Mouse (Mus musculus): ENCODE measurements around the gene Slc4a1. TPM values are rescaled to one million over a fixed set of nuclear protein-coding genes. Genes with fewer than 3 reads are reported as not detected.
"Not testable (repeated sequence)": the region's sequence is repeated elsewhere in the genome, so short reads cannot be mapped to it uniquely, and the experiment has no call there.

Gene Slc4a1
- polyA plus RNA-seq (2015; fragmentation: Nextera tagmentation; extraction: Ambion mirVana): 2.5 and 3.5 TPM in 2 replicates

- 87% methylated on average over 8 of the region's 8 CpGs for WGBS
- not testable (repeated sequence) for ATAC-seq (ENCODE audit: low FRiP score); H3K9me3 ChIP-seq (replicated peaks)
Observed at GRCm38 (mm10) chr11:102366103-102366502, at the start of gene Slc4a1. Gene Slc4a1, minus strand, starts transcription at chr11:102366203.

GRCm38 (mm10) chr11:102415034-102415802 lies 49.2 kb upstream of the Slc4a1 start:
- Histone ChIP-seq H3K9ac (replicated peaks) (no peak overlapping the region), H3K27ac (replicated peaks) (no peak overlapping the region), H3K4me3 (replicated peaks) (no peak overlapping the region), H3K4me2 (no peak overlapping the region), H3K36me3 (no peaks in the 10 kb centered on the region), H3K9me3 (replicated peaks) (no peaks in the 10 kb centered on the region), H3K27me3 (replicated peaks) (no peaks in the 10 kb centered on the region), H3K4me1 (0 out of 2 replicates have a peak, but pooled peaks cover 3% of the 10 kb centered on the region)
- ATAC-seq (ENCODE audit: low FRiP score): no peak
- 78% methylated on average over 10 of the region's 10 CpGs for WGBS

More at GRCm38 (mm10) chr11:102366103-102366502, at the start of gene Slc4a1:
- not testable (repeated sequence) for H3K4me1 ChIP-seq; H3K27me3 ChIP-seq (replicated peaks); H3K9ac ChIP-seq (replicated peaks); H3K4me3 ChIP-seq (replicated peaks); H3K27ac ChIP-seq (replicated peaks); H3K36me3 ChIP-seq; H3K4me2 ChIP-seq

- Histone ChIP-seq H3K9ac (replicated peaks) (no peak overlapping the region), H3K27me3 (replicated peaks) (no peaks in the 10 kb centered on the region), H3K4me1 (peaks cover 17% of the 10 kb centered on the region), H3K4me3 (replicated peaks) (no peak overlapping the region), H3K36me3 (no peaks in the 10 kb centered on the region), H3K9me3 (replicated peaks) (no peaks in the 10 kb centered on the region), H3K27ac (replicated peaks) (no peak overlapping the region), H3K4me2 (no peak overlapping the region)
- WGBS: 61% methylated on average over 8 of the region's 8 CpGs
- no peak for ATAC-seq (ENCODE audit: low FRiP score)
Observed at GRCm38 (mm10) chr11:102413059-102413458, 47.1 kb upstream of the Slc4a1 start.

- Histone ChIP-seq H3K4me1 (peaks cover 23% of the 10 kb centered on the region), H3K4me2 (no peak overlapping the region), H3K4me3 (replicated peaks) (no peak overlapping the region), H3K27ac (replicated peaks) (no peak overlapping the region), H3K36me3 (no peaks in the 10 kb centered on the region), H3K9ac (replicated peaks) (no peak overlapping the region), H3K27me3 (replicated peaks) (no peaks in the 10 kb centered on the region), H3K9me3 (replicated peaks) (no peaks in the 10 kb centered on the region)
- 7% methylated on average over 11 of the region's 11 CpGs for WGBS
- ATAC-seq (ENCODE audit: low FRiP score): no peak
Observed at GRCm38 (mm10) chr11:102411704-102412103, 45.7 kb upstream of the Slc4a1 start.

GRCm38 (mm10) chr11:102411061-102411460 lies 45.1 kb upstream of the Slc4a1 start:
- Histone ChIP-seq H3K4me1 (peaks cover 30% of the 10 kb centered on the region), H3K36me3 (no peaks in the 10 kb centered on the region), H3K4me2 (no peak overlapping the region), H3K4me3 (replicated peaks) (no peak overlapping the region), H3K27ac (replicated peaks) (no peak overlapping the region), H3K9me3 (replicated peaks) (no peaks in the 10 kb centered on the region), H3K27me3 (replicated peaks) (no peaks in the 10 kb centered on the region), H3K9ac (replicated peaks) (no peak overlapping the region)
- WGBS: 81% methylated on average over 3 of the region's 3 CpGs
- ATAC-seq (ENCODE audit: low FRiP score): no peak

GRCm38 (mm10) chr11:102410345-102410744 lies 44.3 kb upstream of the Slc4a1 start:
- not testable (repeated sequence) for H3K9ac ChIP-seq (replicated peaks); ATAC-seq (ENCODE audit: low FRiP score); H3K27me3 ChIP-seq (replicated peaks); H3K36me3 ChIP-seq; H3K9me3 ChIP-seq (replicated peaks); H3K4me3 ChIP-seq (replicated peaks); H3K4me2 ChIP-seq; H3K27ac ChIP-seq (replicated peaks)
- WGBS: 91% methylated on average over 3 of the region's 3 CpGs
- peaks cover 37% of the 10 kb centered on the region for H3K4me1 ChIP-seq

- Histone ChIP-seq H3K36me3 (no peaks in the 10 kb centered on the region), H3K4me3 (replicated peaks) (no peak overlapping the region), H3K9me3 (replicated peaks) (no peaks in the 10 kb centered on the region), H3K4me2 (no peak overlapping the region), H3K27me3 (replicated peaks) (no peaks in the 10 kb centered on the region), H3K4me1 (peaks cover 42% of the 10 kb centered on the region), H3K9ac (replicated peaks) (0 out of 2 replicates have a peak overlapping the region, but pooled peaks have one; percentile 17), H3K27ac (replicated peaks) (no peak overlapping the region)
- no peak for ATAC-seq (ENCODE audit: low FRiP score)
- 79% methylated on average over 3 of the region's 3 CpGs for WGBS
Observed at GRCm38 (mm10) chr11:102409795-102410330, 43.9 kb upstream of the Slc4a1 start.

- H3K4me3 ChIP-seq (replicated peaks): peak overlapping the region; percentile 74
- no peaks in the 10 kb centered on the region for H3K9me3 ChIP-seq (replicated peaks)
- H3K27me3 ChIP-seq (replicated peaks): no peaks in the 10 kb centered on the region
- peaks cover 47% of the 10 kb centered on the region for H3K4me1 ChIP-seq
- peak overlapping the region; percentile 17; the same call in 1 of the 2 replicates for H3K9ac ChIP-seq (replicated peaks)
- H3K36me3 ChIP-seq: peaks cover 6% of the 10 kb centered on the region
- no peak for ATAC-seq (ENCODE audit: low FRiP score)
- peak overlapping the region; percentile 73 for H3K27ac ChIP-seq (replicated peaks)
- WGBS: 40% methylated on average over 15 of the region's 15 CpGs
- H3K4me2 ChIP-seq: peak overlapping the region; percentile 82
Observed at GRCm38 (mm10) chr11:102408888-102409794, 43.1 kb upstream of the Slc4a1 start.

- under 1% methylated on average over 32 of the region's 32 CpGs for WGBS
- no peaks in the 10 kb centered on the region for H3K9me3 ChIP-seq (replicated peaks)
- peak overlapping the region; percentile 85; the same call in 1 of the 2 replicates for H3K9ac ChIP-seq (replicated peaks)
- H3K27ac ChIP-seq (replicated peaks): peak overlapping the region; percentile 83
- peak overlapping the region; percentile 74 for H3K4me3 ChIP-seq (replicated peaks)
- peak overlapping the region; percentile 82 for H3K4me2 ChIP-seq
- no peaks in the 10 kb centered on the region for H3K27me3 ChIP-seq (replicated peaks)
- peak; percentile 92 for ATAC-seq (ENCODE audit: low FRiP score)
- H3K36me3 ChIP-seq: peaks cover 13% of the 10 kb centered on the region
- H3K4me1 ChIP-seq: peaks cover 47% of the 10 kb centered on the region
Observed at GRCm38 (mm10) chr11:102408344-102408876, 42.4 kb upstream of the Slc4a1 start.

GRCm38 (mm10) chr11:102407834-102408215 lies 41.8 kb upstream of the Slc4a1 start, which contains the start of gene Slc25a39:
Gene Slc25a39, minus strand, starts transcription at chr11:102407946.
- Histone ChIP-seq H3K27me3 (replicated peaks) (no peaks in the 10 kb centered on the region), H3K4me3 (replicated peaks) (peak within 1 kb of the TSS; percentile 74), H3K36me3 (peaks cover 19% of the 10 kb centered on the region), H3K4me1 (peaks cover 47% of the 10 kb centered on the region), H3K9ac (replicated peaks) (peak within 1 kb of the TSS; percentile 85), H3K9me3 (replicated peaks) (no peaks in the 10 kb centered on the region), H3K4me2 (peak within 1 kb of the TSS; percentile 82), H3K27ac (replicated peaks) (peak within 1 kb of the TSS; percentile 90)
- ATAC-seq (ENCODE audit: low FRiP score): peak; percentile 5; the same call in 1 of the 2 replicates
- under 1% methylated on average over 19 of the region's 19 CpGs for WGBS
